Mouse (Mus musculus): ENCODE data around the gene Rhbg. TPM values are rescaled to one million over a fixed set of nuclear protein-coding genes. Genes with fewer than 3 reads are reported as not detected.

Gene Rhbg
- polyA plus RNA-seq (2014; fragmentation: Illumina TruSeq; extraction: RNeasy Lipid Tissue Mini Kit (QIAGEN cat#74804); ENCODE audit: low read depth, low replicate concordance) = not detected

GRCm38 (mm10) chr3:88254268-88254926 is at the start of gene Rhbg:
Rhbg (minus strand) TSS chr3:88254709.

GRCm38 (mm10) chr3:88296561-88297318 is 42.2 kb upstream of the Rhbg start, which contains the start of the genes Tsacc and Cct3:
Tsacc (minus strand) TSS chr3:88296999.
Cct3 (plus strand) TSS chr3:88297116.

GRCm38 (mm10) chr3:88287110-88287509 is 32.6 kb upstream of the Rhbg start, which contains the start of gene Gm38392:
Gm38392 (minus strand) TSS chr3:88287210.

Other genes with a start within 250 kb of the Rhbg start
- not detected for gene Hapln2, start 227.1 kb downstream of the Rhbg start, polyA plus RNA-seq (2014; fragmentation: Illumina TruSeq; extraction: RNeasy Lipid Tissue Mini Kit (QIAGEN cat#74804); ENCODE audit: low read depth, low replicate concordance)
- gene Gpatch4, start 211.6 kb downstream of the Rhbg start, polyA plus RNA-seq (2014; fragmentation: Illumina TruSeq; extraction: RNeasy Lipid Tissue Mini Kit (QIAGEN cat#74804); ENCODE audit: low read depth, low replicate concordance) = 19.7 TPM
- gene Naxe, start 196.2 kb downstream of the Rhbg start, polyA plus RNA-seq (2014; fragmentation: Illumina TruSeq; extraction: RNeasy Lipid Tissue Mini Kit (QIAGEN cat#74804); ENCODE audit: low read depth, low replicate concordance) = 88.9 TPM
- not detected for gene Ttc24, start 176.4 kb downstream of the Rhbg start, polyA plus RNA-seq (2014; fragmentation: Illumina TruSeq; extraction: RNeasy Lipid Tissue Mini Kit (QIAGEN cat#74804); ENCODE audit: low read depth, low replicate concordance)
- gene Iqgap3, start 172.7 kb downstream of the Rhbg start, polyA plus RNA-seq (2014; fragmentation: Illumina TruSeq; extraction: RNeasy Lipid Tissue Mini Kit (QIAGEN cat#74804); ENCODE audit: low read depth, low replicate concordance) = 0.34 TPM
- gene Mef2d, start 112.3 kb downstream of the Rhbg start, polyA plus RNA-seq (2014; fragmentation: Illumina TruSeq; extraction: RNeasy Lipid Tissue Mini Kit (QIAGEN cat#74804); ENCODE audit: low read depth, low replicate concordance) = 107 TPM
- gene Gm38392, start 32.5 kb upstream of the Rhbg start, polyA plus RNA-seq (2014; fragmentation: Illumina TruSeq; extraction: RNeasy Lipid Tissue Mini Kit (QIAGEN cat#74804); ENCODE audit: low read depth, low replicate concordance) = not detected
- 11.3 TPM for gene Tsacc, start 42.3 kb upstream of the Rhbg start, polyA plus RNA-seq (2014; fragmentation: Illumina TruSeq; extraction: RNeasy Lipid Tissue Mini Kit (QIAGEN cat#74804); ENCODE audit: low read depth, low replicate concordance)
- 153 TPM for gene Cct3, start 42.4 kb upstream of the Rhbg start, polyA plus RNA-seq (2014; fragmentation: Illumina TruSeq; extraction: RNeasy Lipid Tissue Mini Kit (QIAGEN cat#74804); ENCODE audit: low read depth, low replicate concordance)
- gene Glmp, start 70.3 kb upstream of the Rhbg start, polyA plus RNA-seq (2014; fragmentation: Illumina TruSeq; extraction: RNeasy Lipid Tissue Mini Kit (QIAGEN cat#74804); ENCODE audit: low read depth, low replicate concordance) = 72.2 TPM
- gene Tmem79, start 81.4 kb upstream of the Rhbg start, polyA plus RNA-seq (2014; fragmentation: Illumina TruSeq; extraction: RNeasy Lipid Tissue Mini Kit (QIAGEN cat#74804); ENCODE audit: low read depth, low replicate concordance) = 1.8 TPM
- gene Smg5, start 81.6 kb upstream of the Rhbg start, polyA plus RNA-seq (2014; fragmentation: Illumina TruSeq; extraction: RNeasy Lipid Tissue Mini Kit (QIAGEN cat#74804); ENCODE audit: low read depth, low replicate concordance) = 58.8 TPM
- gene Paqr6, start 109.9 kb upstream of the Rhbg start, polyA plus RNA-seq (2014; fragmentation: Illumina TruSeq; extraction: RNeasy Lipid Tissue Mini Kit (QIAGEN cat#74804); ENCODE audit: low read depth, low replicate concordance) = 1.6 TPM
- gene Bglap3, start 118.0 kb upstream of the Rhbg start, polyA plus RNA-seq (2014; fragmentation: Illumina TruSeq; extraction: RNeasy Lipid Tissue Mini Kit (QIAGEN cat#74804); ENCODE audit: low read depth, low replicate concordance) = not detected
- gene Bglap2, start 124.0 kb upstream of the Rhbg start, polyA plus RNA-seq (2014; fragmentation: Illumina TruSeq; extraction: RNeasy Lipid Tissue Mini Kit (QIAGEN cat#74804); ENCODE audit: low read depth, low replicate concordance) = not detected
- gene Bglap, start 129.8 kb upstream of the Rhbg start, polyA plus RNA-seq (2014; fragmentation: Illumina TruSeq; extraction: RNeasy Lipid Tissue Mini Kit (QIAGEN cat#74804); ENCODE audit: low read depth, low replicate concordance) = not detected
- gene Pmf1, start 155.6 kb upstream of the Rhbg start, polyA plus RNA-seq (2014; fragmentation: Illumina TruSeq; extraction: RNeasy Lipid Tissue Mini Kit (QIAGEN cat#74804); ENCODE audit: low read depth, low replicate concordance) = 16.4 TPM
- 17.0 TPM for gene Slc25a44, start 170.4 kb upstream of the Rhbg start, polyA plus RNA-seq (2014; fragmentation: Illumina TruSeq; extraction: RNeasy Lipid Tissue Mini Kit (QIAGEN cat#74804); ENCODE audit: low read depth, low replicate concordance)
- gene Sema4a, start 206.5 kb upstream of the Rhbg start, polyA plus RNA-seq (2014; fragmentation: Illumina TruSeq; extraction: RNeasy Lipid Tissue Mini Kit (QIAGEN cat#74804); ENCODE audit: low read depth, low replicate concordance) = 4.1 TPM

Measured in heart, adult 10 weeks (tissue).